Mouse (Mus musculus) frontal cortex, postnatal 25 days (tissue): ENCODE results near the gene Idi2.
"Not testable (repeated sequence)": the region's sequence is repeated elsewhere in the genome, so short reads cannot be mapped to it uniquely, and the experiment has no call there.

Source experiments
- DNase-seq, 2 experiments: peaks; one replicate each; pipeline ENCODE4 v3.0.0; 2022; ENCODE audit warnings: low spot score in 2 of 2

Idi2 gene

DNA sequence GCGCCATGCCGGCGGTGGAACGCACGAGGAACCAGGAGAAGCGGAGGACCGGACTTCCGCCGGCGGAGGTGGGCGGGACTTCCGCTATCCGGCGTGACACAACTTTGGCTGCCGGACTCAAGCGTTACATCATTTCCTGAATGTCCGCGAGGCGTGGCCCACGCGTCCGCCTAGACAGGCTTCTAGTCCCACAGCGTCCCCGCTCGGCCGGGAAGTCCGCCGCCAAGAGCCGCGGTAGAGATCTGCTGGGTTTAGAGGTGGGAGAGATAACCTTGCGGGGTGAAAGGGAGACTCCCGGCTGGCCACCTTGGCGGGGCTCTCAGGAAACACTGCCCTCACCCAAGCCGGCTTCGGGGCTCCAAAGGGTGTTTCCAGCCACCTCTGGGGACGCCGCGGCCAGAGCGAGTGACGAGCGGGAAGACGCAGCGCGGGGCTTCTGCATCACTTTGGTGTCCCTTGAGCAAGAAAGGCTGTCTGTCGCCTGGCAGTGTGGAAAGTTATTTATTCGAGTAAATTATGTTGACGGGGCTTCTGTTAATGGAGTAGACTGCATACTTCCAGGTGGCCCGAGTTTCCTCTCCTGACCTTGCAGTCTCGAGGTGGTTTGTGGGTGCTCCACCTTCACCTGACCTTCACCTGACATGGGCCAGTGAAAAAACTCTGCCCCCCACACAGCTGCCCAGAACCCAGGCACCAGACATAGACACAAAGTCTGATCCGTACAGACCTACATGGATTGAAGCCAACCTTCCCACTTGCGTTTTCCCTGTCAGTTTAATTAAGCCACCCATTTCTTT, 43.5 kb downstream of the Idi2 start, which contains the start of gene Gtpbp4:
TSS of gene Gtpbp4 (minus strand) at position 94 of the 797 bp plus-strand sequence.
- peak; percentile 92 to 95 for DNase-seq

GRCm38 (mm10) chr13:8997221-8997620, 44.6 kb downstream of the Idi2 start:
- DNase-seq: not testable (repeated sequence)

DNA sequence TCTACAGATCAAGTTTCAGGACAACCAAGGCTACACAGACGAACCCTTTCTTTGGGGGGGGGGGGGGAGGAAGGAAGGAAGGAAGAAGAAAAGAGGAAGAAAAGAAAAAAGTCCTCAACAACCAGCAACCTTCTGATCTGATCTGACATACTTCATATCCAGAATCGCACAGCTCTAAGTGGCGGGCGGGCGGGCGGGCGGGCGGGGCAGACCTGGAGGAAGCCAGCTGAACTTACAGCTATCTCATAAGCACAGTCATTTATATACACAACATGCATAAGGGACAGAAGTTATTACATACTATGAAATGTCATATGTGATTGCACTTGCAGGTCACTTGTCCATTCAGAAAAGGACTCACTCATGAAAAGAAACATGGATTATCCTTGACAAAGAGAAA, 46.8 kb downstream of the Idi2 start:
- no peak for DNase-seq

GRCm38 (mm10) chr13:9003306-9003705, 50.6 kb downstream of the Idi2 start:
- no peak for DNase-seq
